Mouse (Mus musculus) bone marrow, adult 2 months (tissue): ENCODE results near the gene Cfap43. TPM values are rescaled to one million over a fixed set of nuclear protein-coding genes. Genes with fewer than 3 reads are reported as not detected.

Source experiments
- H3K27ac ChIP-seq: fragments of 200-500 bp; 2 replicates; pipeline ENCODE4 v1.5.1; 2012; ENCODE audit warnings: low read depth, mild to moderate bottlenecking, control low read depth, inconsistent platforms, low read length; ENCODE audit not compliant: control insufficient read depth, poor library complexity, insufficient read depth
- H3K4me1 ChIP-seq: fragments of 200-500 bp; 2 replicates; pipeline ENCODE4 v1.6.1; 2011; ENCODE audit warnings: low read length; ENCODE audit not compliant: control insufficient read depth, insufficient read depth
- H3K4me3 ChIP-seq: fragments of 200-500 bp; replicated peaks from 2 replicates; pipeline ENCODE3; 2011; ENCODE audit warnings: mild to moderate bottlenecking, low read depth, low read length, control low read depth; ENCODE audit not compliant: control insufficient read depth
- CTCF ChIP-seq: fragments of 200-500 bp; IDR thresholded peaks from 2 replicates; pipeline ENCODE4 v1.5.1; 2011; ENCODE audit warnings: low read length, control low read depth; ENCODE audit not compliant: control insufficient read depth, insufficient read depth
- POLR2A ChIP-seq: fragments of 200-500 bp; IDR thresholded peaks from 2 replicates; pipeline ENCODE4 v1.6.1; 2011; ENCODE audit warnings: low read depth, mild to moderate bottlenecking, control low read depth, low read length, borderline replicate concordance; ENCODE audit not compliant: control insufficient read depth
- WGBS: fragments of 180-500 bp; shearing (Covaris S2); methylation state at CpG from one replicate; pipeline ENCODE4 v1.1.7; 2018; 5-methylcytosine and 5-hydroxymethylcytosine counted together
- polyA plus RNA-seq: library from polyadenylated mRNA; stranded (reverse); fragments of >200 nt; gene quantifications from 2 replicates; pipeline ENCODE4 v1.2.4, GENCODE M21; 2011; ENCODE audit warnings: low replicate concordance; ENCODE audit not compliant: missing spikeins, insufficient read depth, insufficient read length

Gene Cfap43
- polyA plus RNA-seq, 1 experiment = not detected

DNA sequence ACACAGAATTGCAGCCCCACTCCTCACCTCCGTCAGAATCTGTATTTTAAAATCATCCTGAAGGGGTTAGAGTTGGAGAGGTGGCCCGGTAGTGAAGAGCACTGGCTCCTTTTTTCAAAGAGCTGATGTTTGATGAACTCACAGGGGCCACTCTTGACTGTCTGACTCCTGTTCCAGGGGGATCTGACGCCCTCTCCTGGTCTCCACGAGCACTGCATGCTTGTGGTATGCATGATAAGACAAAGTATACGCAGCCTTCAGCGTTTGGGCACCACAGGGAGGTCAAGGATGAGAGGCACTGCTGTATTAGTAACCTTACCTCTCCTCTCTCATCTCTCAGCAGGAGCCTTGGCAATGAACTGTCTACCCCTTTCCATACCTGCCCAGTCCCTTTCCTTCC lies 19.1 kb downstream of the Cfap43 start:
- Histone ChIP-seq H3K27ac (no peak overlapping the region), H3K4me3 (no peak overlapping the region), H3K4me1 (peaks cover 7% of the 10 kb centered on the region; the same call in 1 of the 2 replicates)
- peak; percentile 52; the same call in 1 of the 2 replicates for TF ChIP-seq CTCF
- no peak for TF ChIP-seq POLR2A
- 58% methylated on average over 6 of the region's 6 CpGs for WGBS

GRCm38 (mm10) chr19:47898472-47899079 lies 20.5 kb downstream of the Cfap43 start:
- Histone ChIP-seq H3K27ac (no peak overlapping the region), H3K4me1 (peaks cover 3% of the 10 kb centered on the region; the same call in 1 of the 2 replicates), H3K4me3 (no peak overlapping the region)
- TF ChIP-seq POLR2A (no peak), CTCF (no peak)
- WGBS = 37% methylated on average over 8 of the region's 8 CpGs

GRCm38 (mm10) chr19:47893092-47893491 lies 26.0 kb downstream of the Cfap43 start:
- TF ChIP-seq POLR2A (no peak), CTCF (no peak)
- WGBS = 85% methylated on average over 6 of the region's 6 CpGs
- no peak overlapping the region for H3K4me3 ChIP-seq
- no peak overlapping the region for H3K27ac ChIP-seq
- peaks cover 7% of the 10 kb centered on the region for H3K4me1 ChIP-seq

GRCm38 (mm10) chr19:47891562-47892312 lies 27.4 kb downstream of the Cfap43 start:
- 85% methylated on average over 11 of the region's 11 CpGs for WGBS
- H3K4me3 ChIP-seq = no peak overlapping the region
- peaks cover 9% of the 10 kb centered on the region for H3K4me1 ChIP-seq
- H3K27ac ChIP-seq = no peak overlapping the region
- TF ChIP-seq CTCF = no peak
- no peak for TF ChIP-seq POLR2A

GRCm38 (mm10) chr19:47890489-47891130 lies 28.5 kb downstream of the Cfap43 start:
- no peak overlapping the region for H3K4me3 ChIP-seq
- WGBS = 7% methylated on average over 10 of the region's 10 CpGs
- H3K4me1 ChIP-seq = peaks cover 9% of the 10 kb centered on the region
- peak overlapping the region; percentile 2; the same call in 1 of the 2 replicates for H3K27ac ChIP-seq
- TF ChIP-seq POLR2A (no peak), CTCF (no peak)

GRCm38 (mm10) chr19:47888037-47888436 lies 31.1 kb downstream of the Cfap43 start:
- TF ChIP-seq POLR2A = no peak
- TF ChIP-seq CTCF = no peak
- 57% methylated on average over 8 of the region's 8 CpGs for WGBS
- no peak overlapping the region for H3K4me3 ChIP-seq
- H3K27ac ChIP-seq = peak overlapping the region; percentile 49
- H3K4me1 ChIP-seq = peaks cover 10% of the 10 kb centered on the region

- Histone ChIP-seq H3K4me3 (no peak overlapping the region), H3K27ac (peak overlapping the region; percentile 49), H3K4me1 (peaks cover 10% of the 10 kb centered on the region)
- TF ChIP-seq CTCF (no peak), POLR2A (no peak)
- 31% methylated on average over 10 of the region's 10 CpGs for WGBS
These were observed 31.7 kb downstream of the Cfap43 start for GRCm38 (mm10) chr19:47887417-47887816.

- peak overlapping the region; percentile 49; the same call in 1 of the 2 replicates for H3K27ac ChIP-seq
- 58% methylated on average over 7 of the region's 7 CpGs for WGBS
- TF ChIP-seq POLR2A (no peak), CTCF (no peak)
- no peak overlapping the region for H3K4me3 ChIP-seq
- peaks cover 10% of the 10 kb centered on the region for H3K4me1 ChIP-seq
These were observed 32.5 kb downstream of the Cfap43 start for GRCm38 (mm10) chr19:47886617-47887016.

- Histone ChIP-seq H3K27ac (no peak overlapping the region), H3K4me1 (peaks cover 6% of the 10 kb centered on the region), H3K4me3 (no peak overlapping the region)
- no peak for TF ChIP-seq POLR2A
- no peak for TF ChIP-seq CTCF
- WGBS = 74% methylated on average over 11 of the region's 11 CpGs
These were observed 33.2 kb downstream of the Cfap43 start for GRCm38 (mm10) chr19:47885886-47886285.
